Mouse (Mus musculus): ENCODE measurements at regions not wholly inside any gene's neighbourhood (a gene's known extent, or its start where the extent isn't known, plus 50 kb on each side); places are given as distances from the start of the nearest gene placed in this dataset.

DNA sequence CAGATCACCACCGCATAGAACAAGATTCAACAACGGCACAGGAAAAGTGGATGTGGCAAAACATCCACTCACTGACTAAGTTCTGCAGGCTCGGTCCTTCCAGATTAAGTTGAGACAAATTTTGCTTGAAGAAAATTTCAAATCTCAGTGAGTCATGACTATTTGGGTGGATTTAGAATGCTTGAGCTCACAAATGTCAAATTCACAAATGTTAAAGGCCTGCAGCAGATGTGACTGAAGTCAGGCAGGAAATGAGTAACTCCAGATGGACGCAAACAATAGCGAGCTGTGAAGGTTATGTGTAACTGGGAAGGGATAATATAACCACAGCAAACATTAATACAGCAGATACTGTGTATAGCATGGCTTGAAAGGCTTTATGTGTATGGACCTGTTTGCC is 198.5 kb upstream of the Zbtb20 start:
- WGBS = 58% methylated on average over 5 of the region's 5 CpGs
- Histone ChIP-seq H3K27ac (ENCODE audit: poor library complexity, severe bottlenecking) (peak overlapping the region; percentile 76), H3K4me1 (replicated peaks) (no peaks in the 10 kb centered on the region), H3K9ac (no peak overlapping the region), H3K4me2 (no peak overlapping the region), H3K36me3 (no peaks in the 10 kb centered on the region), H3K27me3 (replicated peaks) (no peaks in the 10 kb centered on the region), H3K9me3 (replicated peaks) (no peaks in the 10 kb centered on the region), H3K4me3 (no peak overlapping the region)
- peak; percentile 55 for ATAC-seq (ENCODE audit: insufficient number of reproducible peaks, low FRiP score)

GRCm38 (mm10) chr16:42676406-42677075 is 199.1 kb upstream of the Zbtb20 start:
- Histone ChIP-seq H3K27ac (ENCODE audit: poor library complexity, severe bottlenecking) (peak overlapping the region; percentile 76), H3K4me2 (no peak overlapping the region), H3K4me1 (replicated peaks) (no peaks in the 10 kb centered on the region), H3K27me3 (replicated peaks) (no peaks in the 10 kb centered on the region), H3K36me3 (no peaks in the 10 kb centered on the region), H3K4me3 (no peak overlapping the region), H3K9me3 (replicated peaks) (no peaks in the 10 kb centered on the region), H3K9ac (no peak overlapping the region)
- peak; percentile 82 for ATAC-seq (ENCODE audit: insufficient number of reproducible peaks, low FRiP score)
- 56% methylated on average over 5 of the region's 5 CpGs for WGBS

DNA sequence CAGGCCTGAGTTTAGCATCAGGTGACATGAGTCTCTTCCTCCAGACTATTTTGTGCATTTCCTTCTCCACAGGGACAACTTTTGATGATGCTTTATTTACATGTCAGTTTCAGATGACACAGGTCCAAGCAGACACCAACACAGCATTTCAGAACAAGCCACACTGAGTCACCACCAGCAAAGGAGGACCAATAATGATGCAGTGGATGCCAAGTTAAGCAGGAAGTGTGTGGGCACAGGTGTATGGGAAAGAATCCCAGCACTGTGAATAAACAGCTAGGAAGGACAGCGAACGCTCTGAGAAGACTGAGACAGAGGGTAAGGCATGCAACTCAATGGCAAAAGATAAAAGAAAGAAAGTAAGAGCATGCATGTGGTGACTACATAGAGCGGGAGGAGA is 200.7 kb upstream of the Zbtb20 start:
- 79% methylated on average over 3 of the region's 3 CpGs for WGBS
- no peak overlapping the region for H3K9ac ChIP-seq
- H3K4me2 ChIP-seq = no peak overlapping the region

DNA sequence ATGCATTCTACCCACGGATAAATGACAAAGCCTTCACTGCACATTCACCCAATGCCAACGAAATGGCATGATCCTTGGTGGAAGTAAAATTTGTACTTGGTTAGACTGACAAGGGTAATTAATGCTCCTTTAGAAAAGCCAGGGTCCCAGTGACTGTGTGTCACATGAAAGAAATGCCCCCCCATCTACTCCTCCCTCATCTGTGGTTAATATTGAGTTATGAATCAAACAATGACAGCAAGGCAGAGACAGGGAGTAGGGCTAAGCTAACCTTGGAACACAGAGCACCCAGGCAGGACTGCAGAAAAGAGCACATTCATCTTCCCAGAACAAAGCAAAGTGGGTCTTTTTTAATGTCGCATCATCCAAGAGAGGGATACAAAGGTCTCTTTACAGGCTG is 209.1 kb upstream of the Zbtb20 start:
- Histone ChIP-seq H3K9me3 (replicated peaks) (no peaks in the 10 kb centered on the region), H3K4me1 (replicated peaks) (no peaks in the 10 kb centered on the region), H3K27me3 (replicated peaks) (no peaks in the 10 kb centered on the region), H3K36me3 (no peaks in the 10 kb centered on the region), H3K4me2 (no peak overlapping the region), H3K4me3 (no peak overlapping the region), H3K27ac (ENCODE audit: poor library complexity, severe bottlenecking) (no peak overlapping the region), H3K9ac (no peak overlapping the region)
- 77% methylated on average over 3 of the region's 3 CpGs for WGBS
- ATAC-seq (ENCODE audit: insufficient number of reproducible peaks, low FRiP score) = no peak

More for the DNA sequence above, 200.7 kb upstream of the Zbtb20 start:
- no peak overlapping the region for H3K4me3 ChIP-seq
- no peaks in the 10 kb centered on the region for H3K4me1 ChIP-seq (replicated peaks)
- no peaks in the 10 kb centered on the region for H3K9me3 ChIP-seq (replicated peaks)
- ATAC-seq (ENCODE audit: insufficient number of reproducible peaks, low FRiP score) = no peak
- no peak overlapping the region for H3K27ac ChIP-seq (ENCODE audit: poor library complexity, severe bottlenecking)
- H3K27me3 ChIP-seq (replicated peaks) = no peaks in the 10 kb centered on the region
- no peaks in the 10 kb centered on the region for H3K36me3 ChIP-seq

- no peak overlapping the region for H3K27ac ChIP-seq (ENCODE audit: poor library complexity, severe bottlenecking)
- WGBS = 77% methylated on average over 10 of the region's 10 CpGs
- no peak for ATAC-seq (ENCODE audit: insufficient number of reproducible peaks, low FRiP score)
- H3K9me3 ChIP-seq (replicated peaks) = peaks cover 7% of the 10 kb centered on the region
- no peak overlapping the region for H3K4me2 ChIP-seq
- H3K4me1 ChIP-seq (replicated peaks) = no peaks in the 10 kb centered on the region
- no peaks in the 10 kb centered on the region for H3K27me3 ChIP-seq (replicated peaks)
- no peak overlapping the region for H3K4me3 ChIP-seq
- H3K9ac ChIP-seq = no peak overlapping the region
- H3K36me3 ChIP-seq = no peaks in the 10 kb centered on the region
Observed at GRCm38 (mm10) chr16:42651904-42652732, 223.6 kb upstream of the Zbtb20 start.

GRCm38 (mm10) chr16:42649767-42650166 is 225.9 kb upstream of the Zbtb20 start:
- Histone ChIP-seq H3K4me2 (no peak overlapping the region), H3K4me1 (replicated peaks) (no peaks in the 10 kb centered on the region), H3K27ac (ENCODE audit: poor library complexity, severe bottlenecking) (no peak overlapping the region), H3K4me3 (no peak overlapping the region), H3K9ac (no peak overlapping the region), H3K27me3 (replicated peaks) (no peaks in the 10 kb centered on the region), H3K36me3 (no peaks in the 10 kb centered on the region), H3K9me3 (replicated peaks) (peaks cover 7% of the 10 kb centered on the region)
- no peak for ATAC-seq (ENCODE audit: insufficient number of reproducible peaks, low FRiP score)
- WGBS = 69% methylated on average over 5 of the region's 5 CpGs

DNA sequence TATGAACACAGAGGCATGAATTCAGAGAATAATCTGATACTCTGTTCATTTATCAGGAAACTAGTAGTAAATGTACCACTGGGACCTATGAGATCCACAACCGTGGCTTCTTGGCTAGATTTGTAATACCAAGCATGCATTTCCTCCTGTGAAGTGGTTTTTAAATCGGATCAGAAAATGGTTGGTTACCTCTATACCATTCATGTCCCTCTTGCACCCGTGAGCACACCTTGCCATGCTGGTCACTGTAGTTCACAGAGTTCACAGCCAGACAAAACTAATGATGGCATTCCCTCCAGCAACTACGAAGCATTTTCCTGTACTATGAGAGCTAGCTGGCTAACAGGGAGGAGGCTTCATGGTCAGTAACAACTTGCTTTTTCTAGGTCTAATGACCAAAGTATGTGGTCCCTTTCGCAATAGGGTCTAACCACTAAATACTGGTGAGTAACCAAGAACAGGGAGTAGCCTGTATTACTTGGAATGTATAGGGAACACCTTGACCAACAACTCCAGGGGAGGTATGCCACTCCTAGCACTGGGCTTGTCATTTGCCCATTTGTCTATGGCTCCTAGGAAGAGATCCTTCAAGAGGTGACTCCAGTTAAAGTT is 227.0 kb upstream of the Zbtb20 start:
- H3K9me3 ChIP-seq (replicated peaks) = peaks cover 3% of the 10 kb centered on the region
- H3K4me1 ChIP-seq (replicated peaks) = no peaks in the 10 kb centered on the region
- H3K4me3 ChIP-seq = no peak overlapping the region
- no peak overlapping the region for H3K9ac ChIP-seq
- no peak for ATAC-seq (ENCODE audit: insufficient number of reproducible peaks, low FRiP score)
- no peaks in the 10 kb centered on the region for H3K27me3 ChIP-seq (replicated peaks)
- WGBS = 85% methylated on average over 5 of the region's 5 CpGs
- H3K4me2 ChIP-seq = no peak overlapping the region
- no peak overlapping the region for H3K27ac ChIP-seq (ENCODE audit: poor library complexity, severe bottlenecking)
- no peaks in the 10 kb centered on the region for H3K36me3 ChIP-seq

DNA sequence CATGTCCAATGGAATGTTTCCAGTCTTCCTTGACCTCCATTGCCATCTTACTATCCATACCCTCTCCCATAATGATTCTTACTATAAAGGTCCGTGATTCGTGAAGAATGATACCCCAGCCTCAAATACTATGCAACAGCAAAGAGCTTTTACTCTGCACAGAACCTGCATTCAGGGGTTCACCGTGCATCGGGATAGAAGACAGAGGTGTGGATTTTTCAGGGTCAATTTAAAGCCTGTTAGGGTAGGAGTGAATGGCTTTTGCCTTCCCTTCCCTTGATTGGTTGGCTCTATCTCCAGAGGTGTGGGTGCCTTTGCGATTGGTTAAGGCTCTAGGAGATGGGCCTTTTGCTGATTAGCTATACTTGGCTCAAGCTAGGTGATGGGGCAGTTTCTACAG is 227.9 kb upstream of the Zbtb20 start:
- no peak overlapping the region for H3K4me3 ChIP-seq
- no peak for ATAC-seq (ENCODE audit: insufficient number of reproducible peaks, low FRiP score)

GRCm38 (mm10) chr16:42635766-42636165 is 239.9 kb upstream of the Zbtb20 start:
- no peaks in the 10 kb centered on the region for H3K9me3 ChIP-seq (replicated peaks)
- 64% methylated on average over 3 of the region's 3 CpGs for WGBS
- no peak overlapping the region for H3K4me3 ChIP-seq
- H3K4me2 ChIP-seq = no peak overlapping the region
- H3K27ac ChIP-seq (ENCODE audit: poor library complexity, severe bottlenecking) = no peak overlapping the region
- no peaks in the 10 kb centered on the region for H3K27me3 ChIP-seq (replicated peaks)
- ATAC-seq (ENCODE audit: insufficient number of reproducible peaks, low FRiP score) = no peak
- peaks cover 9% of the 10 kb centered on the region for H3K4me1 ChIP-seq (replicated peaks)
- no peak overlapping the region for H3K9ac ChIP-seq
- no peaks in the 10 kb centered on the region for H3K36me3 ChIP-seq

More for the DNA sequence above, 227.9 kb upstream of the Zbtb20 start:
- no peaks in the 10 kb centered on the region for H3K9me3 ChIP-seq (replicated peaks)
- H3K36me3 ChIP-seq = no peaks in the 10 kb centered on the region
- 78% methylated on average over 5 of the region's 5 CpGs for WGBS
- no peaks in the 10 kb centered on the region for H3K27me3 ChIP-seq (replicated peaks)
- H3K27ac ChIP-seq (ENCODE audit: poor library complexity, severe bottlenecking) = no peak overlapping the region
- H3K4me1 ChIP-seq (replicated peaks) = no peaks in the 10 kb centered on the region
- no peak overlapping the region for H3K4me2 ChIP-seq
- H3K9ac ChIP-seq = no peak overlapping the region

DNA sequence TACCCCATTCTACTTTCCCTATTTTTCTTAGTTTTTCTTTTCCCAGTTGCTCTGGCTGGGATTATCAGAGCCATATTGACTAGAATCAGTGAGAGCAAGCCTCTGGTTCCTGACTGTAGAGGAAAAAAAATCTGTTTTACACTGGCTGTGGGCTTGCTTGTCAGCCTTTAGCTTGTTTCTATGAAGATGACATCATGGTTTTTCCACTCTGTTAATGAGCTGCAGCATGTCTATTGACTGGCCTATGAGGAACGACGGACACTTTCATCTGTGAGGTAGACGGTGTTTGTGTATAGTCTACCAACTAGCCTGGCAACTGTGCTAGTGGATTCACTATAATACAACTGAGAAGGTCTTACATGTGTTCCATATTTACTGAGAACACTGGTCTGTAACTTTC is 248.0 kb upstream of the Zbtb20 start:
- H3K27ac ChIP-seq (ENCODE audit: poor library complexity, severe bottlenecking) = no peak overlapping the region
- no peaks in the 10 kb centered on the region for H3K27me3 ChIP-seq (replicated peaks)
- 57% methylated on average over 3 of the region's 3 CpGs for WGBS
- no peaks in the 10 kb centered on the region for H3K9me3 ChIP-seq (replicated peaks)
- no peak for ATAC-seq (ENCODE audit: insufficient number of reproducible peaks, low FRiP score)
- H3K4me1 ChIP-seq (replicated peaks) = no peaks in the 10 kb centered on the region
- H3K36me3 ChIP-seq = no peaks in the 10 kb centered on the region
- H3K4me3 ChIP-seq = no peak overlapping the region
- no peak overlapping the region for H3K9ac ChIP-seq
- no peak overlapping the region for H3K4me2 ChIP-seq

- ATAC-seq (ENCODE audit: insufficient number of reproducible peaks, low FRiP score) = no peak
- no peaks in the 10 kb centered on the region for H3K36me3 ChIP-seq
- H3K4me3 ChIP-seq = no peak overlapping the region
- no peaks in the 10 kb centered on the region for H3K4me1 ChIP-seq (replicated peaks)
- H3K27ac ChIP-seq (ENCODE audit: poor library complexity, severe bottlenecking) = no peak overlapping the region
- 52% methylated on average over 3 of the region's 3 CpGs for WGBS
- no peak overlapping the region for H3K9ac ChIP-seq
- H3K4me2 ChIP-seq = no peak overlapping the region
- H3K9me3 ChIP-seq (replicated peaks) = no peaks in the 10 kb centered on the region
- H3K27me3 ChIP-seq (replicated peaks) = no peaks in the 10 kb centered on the region
Observed at GRCm38 (mm10) chr16:42615920-42616319, 259.8 kb upstream of the Zbtb20 start.

Data from heart, embryonic 12.5 days (tissue).